Mouse (Mus musculus) neutrophil, adult 5-6 weeks (primary cell): Measurements from ENCODE around the gene P2ry6. TPM values are rescaled to one million over a fixed set of nuclear protein-coding genes. Genes with fewer than 3 reads are reported as not detected.
A peak's percentile ranks its signal among the peaks of the same experiment; 100 is the strongest.

Experiments used
- ATAC-seq: fragments of 151-379, 151-347 bp; 2 replicates; pipeline ENCODE4 v1.8.0; 2017; ENCODE audit warnings: mild to moderate bottlenecking, moderate TSS enrichment; ENCODE audit not compliant: insufficient number of reproducible peaks, poor library complexity, low FRiP score, severe bottlenecking; ENCODE audit errors: extremely low read depth
- total RNA-seq: library from RNA; stranded (forward); fragments of 200-1000 nt; gene quantifications from 2 replicates; pipeline ENCODE4 v1.2.3, GENCODE M21; 2017

P2ry6 gene
- total RNA-seq, 1 experiment from 2014 or later, result 2.0 TPM

GRCm38 (mm10) chr7:100924674-100925445 is 49.6 kb downstream of the P2ry6 start:
- ATAC-seq, result no peak

GRCm38 (mm10) chr7:100924200-100924599 is 50.2 kb downstream of the P2ry6 start:
- ATAC-seq, result no peak

DNA sequence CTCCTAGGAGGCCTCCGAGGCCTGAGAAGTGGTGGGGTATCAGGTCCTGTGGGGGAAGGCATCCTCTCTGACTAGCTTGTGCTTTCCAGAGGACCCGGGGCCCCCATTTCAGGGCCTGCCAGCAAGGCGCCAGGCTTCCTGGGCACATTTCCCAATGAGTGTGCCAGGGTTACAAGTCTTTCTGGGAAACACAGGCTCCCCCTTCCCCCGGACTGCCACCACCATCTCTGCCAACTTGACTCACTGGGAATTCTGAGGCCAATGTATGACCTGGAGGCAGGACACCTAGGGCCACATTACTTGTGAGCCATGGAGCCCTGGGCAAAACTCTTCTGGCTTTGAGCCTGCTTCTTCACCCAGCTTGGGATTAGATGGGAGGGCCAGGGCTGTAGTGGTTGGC is 51.5 kb downstream of the P2ry6 start:
- no peak for ATAC-seq

DNA sequence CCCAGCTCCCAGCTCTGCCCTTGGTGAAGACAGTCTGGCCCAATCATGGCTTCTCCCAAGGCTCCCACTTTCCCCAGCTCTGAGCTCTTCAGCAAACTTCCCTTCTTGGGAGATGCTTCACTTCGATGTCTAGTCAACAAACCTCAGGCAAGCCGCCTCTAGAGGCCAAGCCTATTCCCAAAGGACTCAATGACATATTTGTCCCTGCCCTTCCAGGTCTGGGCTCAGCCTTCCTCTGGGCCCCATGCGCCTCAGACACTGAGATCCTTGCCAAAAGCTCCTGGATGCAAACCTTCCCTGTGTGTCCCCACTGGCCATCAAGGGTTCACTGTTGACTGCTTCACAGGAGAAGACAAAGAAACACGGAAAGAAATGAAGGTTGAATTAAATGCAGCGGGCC is 53.2 kb downstream of the P2ry6 start:
- no peak for ATAC-seq

GRCm38 (mm10) chr7:100919809-100920107 is 54.7 kb downstream of the P2ry6 start:
- ATAC-seq, result no peak

DNA sequence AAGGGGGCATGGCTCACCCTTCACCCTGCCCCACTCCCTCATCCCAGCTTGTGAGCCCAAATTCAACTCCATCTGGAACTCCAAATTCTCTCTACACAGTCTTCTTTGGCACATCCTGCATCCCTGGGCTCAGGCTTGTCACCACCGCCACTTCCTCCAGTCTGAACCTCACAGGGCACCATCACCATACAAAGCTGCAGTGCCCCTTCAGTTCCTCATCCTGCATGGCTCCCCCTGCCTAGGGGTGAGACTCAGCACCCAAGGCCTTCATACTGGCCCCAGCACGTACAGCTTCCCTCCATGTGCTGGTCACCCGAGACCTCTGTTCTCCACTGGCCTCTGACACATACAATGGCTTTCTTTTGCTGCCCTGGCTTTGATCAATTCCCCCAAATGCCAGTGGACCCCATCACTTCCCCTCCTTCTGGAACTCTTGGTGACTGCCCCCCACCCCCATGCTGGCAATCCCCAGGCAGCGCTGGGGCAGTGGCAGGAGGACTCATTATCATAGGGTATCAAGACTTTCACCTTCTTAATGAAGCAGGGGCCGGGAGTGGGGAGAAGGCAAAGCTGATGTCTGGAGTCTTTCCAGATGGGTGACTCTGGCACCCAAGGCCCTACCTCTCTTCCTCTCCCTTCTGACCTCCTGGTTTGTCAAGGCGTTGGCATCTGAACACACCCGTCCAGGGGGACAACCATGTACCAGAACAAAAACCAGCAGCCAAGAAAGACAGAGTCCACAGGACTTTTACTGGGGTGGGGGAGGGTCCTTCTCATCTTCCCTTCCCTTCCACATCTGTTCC is 55.2 kb downstream of the P2ry6 start:
- ATAC-seq, result no peak

- no peak for ATAC-seq
Observed at GRCm38 (mm10) chr7:100918176-100918575, 56.3 kb downstream of the P2ry6 start.

DNA sequence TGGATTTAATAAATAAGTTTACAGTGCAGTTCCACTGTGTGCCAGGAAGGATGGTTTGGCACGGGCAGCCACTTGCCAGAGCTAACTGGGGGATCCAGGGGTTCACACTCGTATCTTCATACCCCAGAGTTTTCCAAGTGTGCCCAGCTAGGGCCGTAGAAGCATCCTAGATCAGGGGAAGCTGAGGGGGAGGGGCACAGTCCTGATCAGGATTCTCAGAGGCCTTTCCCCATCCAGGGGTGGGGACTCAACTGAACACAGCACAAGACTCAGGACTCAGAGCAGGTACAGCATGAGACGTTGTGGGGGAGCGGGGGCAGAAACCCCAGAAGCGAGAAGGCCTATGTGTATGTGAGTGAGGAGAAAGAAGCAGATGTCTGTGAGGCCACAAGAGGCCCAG is 56.7 kb downstream of the P2ry6 start:
- no peak for ATAC-seq

- no peak for ATAC-seq
Observed at GRCm38 (mm10) chr7:100916526-100916925, 57.9 kb downstream of the P2ry6 start.

DNA sequence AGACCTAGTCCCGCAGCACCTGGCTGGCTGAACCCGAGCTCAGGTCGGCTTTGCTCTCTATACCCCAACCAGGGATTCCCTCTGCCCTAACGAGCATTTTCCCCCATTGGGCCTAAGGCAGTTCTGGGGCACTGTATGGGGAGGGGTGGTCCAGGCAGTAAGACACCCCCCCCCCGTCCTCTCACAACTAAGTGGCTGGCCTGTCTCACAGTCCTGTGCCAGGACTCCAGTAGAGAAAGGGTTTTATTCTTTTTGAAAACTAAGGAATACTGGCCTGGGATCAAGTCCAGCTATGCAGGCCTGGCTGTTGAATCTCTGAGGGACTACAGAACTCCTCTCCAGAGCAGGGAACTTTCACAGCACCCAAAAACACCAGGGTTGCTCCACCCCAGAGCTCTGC is 59.2 kb downstream of the P2ry6 start:
- no peak for ATAC-seq

- no peak for ATAC-seq
Observed at GRCm38 (mm10) chr7:100911791-100912190, 62.7 kb downstream of the P2ry6 start.

GRCm38 (mm10) chr7:100911246-100911770 is 63.1 kb downstream of the P2ry6 start:
- ATAC-seq, result no peak

DNA sequence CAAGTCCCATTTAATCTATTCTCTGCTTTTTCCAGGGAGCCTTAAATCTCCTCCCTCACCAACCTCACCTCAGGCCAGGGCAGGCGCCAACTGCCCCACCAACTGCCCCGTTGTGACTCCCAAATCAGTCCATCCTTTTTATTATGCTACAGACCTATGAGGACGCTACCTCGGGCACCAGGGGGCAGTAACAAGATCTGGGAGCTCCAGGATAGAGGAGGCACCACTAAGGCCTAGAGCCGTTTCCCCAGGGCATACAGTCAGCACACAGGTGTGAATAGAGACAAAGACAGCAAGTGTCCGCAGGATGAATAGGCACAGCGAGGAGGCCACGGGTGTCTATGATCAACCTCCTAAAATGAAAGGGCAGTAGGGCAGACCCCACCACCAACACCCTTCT is 65.9 kb downstream of the P2ry6 start:
- ATAC-seq, result no peak

DNA sequence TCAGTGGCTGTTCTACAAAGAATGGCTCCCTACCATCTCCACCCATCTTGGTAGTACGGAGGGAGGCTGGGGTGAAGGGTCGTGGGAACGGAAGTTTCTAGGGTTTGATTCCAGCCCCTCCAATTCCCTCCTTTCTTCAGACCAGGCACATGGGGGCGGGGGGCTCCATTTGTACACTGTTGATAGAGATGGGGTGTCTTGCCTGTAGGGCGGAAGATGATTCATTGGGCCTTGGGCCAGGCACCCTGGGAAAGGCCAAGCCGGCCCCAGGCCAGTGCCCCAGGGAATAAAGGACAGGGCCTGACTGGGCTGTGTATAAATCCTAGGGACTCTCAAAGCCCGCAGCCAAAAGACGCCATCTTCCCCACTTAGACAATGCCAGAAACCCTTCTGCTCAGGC is 66.4 kb downstream of the P2ry6 start:
- ATAC-seq, result no peak

GRCm38 (mm10) chr7:100907231-100907630 is 67.2 kb downstream of the P2ry6 start:
- ATAC-seq, result peak; percentile 68

GRCm38 (mm10) chr7:100906029-100906789 is 68.2 kb downstream of the P2ry6 start:
- no peak for ATAC-seq

DNA sequence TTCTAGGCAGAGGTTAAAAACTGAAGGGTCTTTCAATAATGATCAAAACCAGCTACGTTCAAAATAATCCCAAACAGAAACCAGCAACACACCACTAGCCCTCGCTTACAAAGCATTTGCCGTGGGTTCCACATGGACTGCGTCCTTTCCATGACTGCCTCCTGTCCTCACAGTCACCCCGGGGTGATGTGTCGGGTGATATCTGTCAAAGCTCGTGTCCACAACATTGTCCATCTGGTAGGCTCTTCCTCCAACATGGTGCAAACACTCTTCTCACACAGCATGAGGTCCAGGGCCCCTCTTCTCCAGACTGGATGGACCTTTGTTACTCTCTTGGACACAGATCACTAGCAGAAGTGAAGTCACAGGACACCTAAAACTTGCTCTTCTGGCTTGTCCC is 69.4 kb downstream of the P2ry6 start:
- ATAC-seq, result no peak

GRCm38 (mm10) chr7:100904612-100905011 is 69.8 kb downstream of the P2ry6 start:
- ATAC-seq, result no peak

- ATAC-seq, result no peak
Observed at GRCm38 (mm10) chr7:100902451-100903137, 71.9 kb downstream of the P2ry6 start.
